Mouse (Mus musculus): ENCODE measurements around the gene Palm2.

DNA sequence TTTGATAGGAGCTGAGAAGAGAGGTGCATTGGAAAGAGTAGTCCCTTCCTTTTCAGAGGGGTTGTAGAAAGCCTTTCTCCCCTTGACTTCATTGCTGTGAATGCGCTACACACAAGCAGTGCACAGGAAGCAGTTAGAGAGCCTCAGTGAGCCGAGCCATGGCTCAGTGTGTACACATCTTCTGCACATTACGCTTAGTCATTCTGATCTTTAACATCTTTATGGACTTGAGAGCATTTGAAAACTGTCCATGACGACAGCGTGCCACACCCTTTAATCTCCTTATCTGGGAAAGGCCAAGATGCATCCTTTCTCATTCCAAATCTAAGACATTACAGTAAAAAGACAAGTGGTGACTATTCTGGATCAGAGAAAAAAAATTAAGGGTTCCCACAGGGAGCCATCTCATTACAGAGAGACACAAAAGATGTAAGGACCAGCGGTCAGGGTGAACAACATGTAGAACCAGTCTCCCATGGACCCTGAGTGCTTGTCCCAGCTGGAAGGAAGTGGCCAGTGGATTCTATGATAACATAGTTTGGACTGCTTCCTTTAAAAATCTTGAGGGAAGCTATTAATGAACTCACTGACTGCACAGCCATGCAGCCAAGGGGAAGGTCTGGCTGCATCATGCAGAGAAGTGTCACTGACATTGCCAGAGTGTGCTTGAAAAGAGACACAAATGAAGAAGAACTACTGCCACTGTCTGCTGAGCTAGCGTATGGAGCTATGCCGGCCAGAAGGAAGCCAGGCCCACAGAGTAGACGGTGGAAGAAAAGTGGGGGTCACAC, 91.4 kb downstream of the Palm2 start:
- no peak for TF ChIP-seq GATA1 (IDR thresholded peaks at IDR 0.05; ENCODE audit: borderline replicate concordance, low read length)
- TF ChIP-seq FLI1 (IDR thresholded peaks at IDR 0.05; ENCODE audit: low read length) = no peak
